Mouse (Mus musculus) neural tube, embryonic 14.5 days (tissue): Measurements from ENCODE around the gene Rassf1. TPM values are rescaled to one million over a fixed set of nuclear protein-coding genes. Genes with fewer than 3 reads are reported as not detected.

Experiments
- ATAC-seq: fragments of 200-750 bp; cut with Nextera tagmentation; 2 replicates; pipeline ENCODE4 v1.8.0; 2017; ENCODE audit warnings: low read depth, mild to moderate bottlenecking, moderate TSS enrichment, moderate library complexity
- H3K27ac ChIP-seq: fragments of 300-500 bp; sonication (generic); 2 replicates; pipeline ENCODE4 v1.5.1; 2014; ENCODE audit warnings: low read depth, mild to moderate bottlenecking, control low read depth, low read length, moderate library complexity, mixed read lengths
- H3K27me3 ChIP-seq: fragments of 300-500 bp; sonication (generic); 2 replicates; pipeline ENCODE4 v1.6.1; 2014; ENCODE audit warnings: low read length; ENCODE audit not compliant: control insufficient read depth, insufficient read depth
- H3K36me3 ChIP-seq: fragments of 300-500 bp; sonication (generic); 2 replicates; pipeline ENCODE4 v1.6.1; 2014; ENCODE audit warnings: low read length, mixed read lengths; ENCODE audit not compliant: control insufficient read depth, insufficient read depth
- H3K4me1 ChIP-seq: fragments of 300-500 bp; sonication (generic); 2 replicates; pipeline ENCODE4 v1.6.1; 2014; ENCODE audit warnings: low read length; ENCODE audit not compliant: control insufficient read depth, insufficient read depth
- H3K4me2 ChIP-seq: fragments of 300-500 bp; sonication (generic); 2 replicates; pipeline ENCODE4 v1.6.1; 2014; ENCODE audit warnings: mild to moderate bottlenecking, low read depth, low read length, control low read depth
- H3K4me3 ChIP-seq: fragments of 300-500 bp; sonication (generic); 2 replicates; pipeline ENCODE4 v1.5.1; 2014; ENCODE audit warnings: low read depth, low read length, control low read depth, mixed read lengths
- H3K9ac ChIP-seq: fragments of 300-500 bp; sonication (generic); replicated peaks from 2 replicates; pipeline ENCODE4 v1.6.1; 2014; ENCODE audit warnings: low read depth, mild to moderate bottlenecking, control low read depth, low read length, mixed read lengths
- H3K9me3 ChIP-seq: fragments of 300-500 bp; sonication (generic); 2 replicates; pipeline ENCODE4 v1.6.1; 2016; ENCODE audit warnings: low read length; ENCODE audit not compliant: control insufficient read depth
- WGBS: fragments of 180-500 bp; shearing (Covaris S2); extraction: QIAGEN DNeasy Blood & Tissue Kit; methylation state at CpG from one replicate; pipeline ENCODE4 v1.1.7; 2014; 5-methylcytosine and 5-hydroxymethylcytosine counted together
- polyA plus RNA-seq: library from polyadenylated mRNA; unstranded; fragments of >200 nt; fragmentation: Nextera tagmentation; extraction: Ambion mirVana; gene quantifications from 2 replicates; pipeline ENCODE4 v1.2.1, GENCODE M21; 2014

The Rassf1 gene
- polyA plus RNA-seq, 1 experiment from 2014 or later = 34.1 TPM

GRCm38 (mm10) chr9:107593101-107593976, 42.0 kb downstream of the Rassf1 start:
- H3K27ac ChIP-seq = no peak overlapping the region
- no peak overlapping the region for H3K4me2 ChIP-seq
- no peak overlapping the region for H3K4me3 ChIP-seq
- no peak overlapping the region for H3K9ac ChIP-seq
- H3K27me3 ChIP-seq = no peaks in the 10 kb centered on the region
- H3K9me3 ChIP-seq = no peaks in the 10 kb centered on the region
- 72% methylated on average over 11 of the region's 11 CpGs for WGBS
- peaks cover 31% of the 10 kb centered on the region for H3K36me3 ChIP-seq
- peaks cover 3% of the 10 kb centered on the region for H3K4me1 ChIP-seq
- ATAC-seq = no peak

- H3K9me3 ChIP-seq = no peaks in the 10 kb centered on the region
- no peak overlapping the region for H3K9ac ChIP-seq
- H3K4me2 ChIP-seq = no peak overlapping the region
- WGBS = 63% methylated on average over 8 of the region's 8 CpGs
- H3K4me1 ChIP-seq = no peaks in the 10 kb centered on the region
- no peak overlapping the region for H3K4me3 ChIP-seq
- no peak overlapping the region for H3K27ac ChIP-seq
- ATAC-seq = no peak
- H3K27me3 ChIP-seq = no peaks in the 10 kb centered on the region
- H3K36me3 ChIP-seq = peaks cover 31% of the 10 kb centered on the region
These were observed 43.1 kb downstream of the Rassf1 start for GRCm38 (mm10) chr9:107594281-107595062.

GRCm38 (mm10) chr9:107596619-107597569, 45.5 kb downstream of the Rassf1 start:
- no peaks in the 10 kb centered on the region for H3K9me3 ChIP-seq
- no peak overlapping the region for H3K27ac ChIP-seq
- H3K4me1 ChIP-seq = no peaks in the 10 kb centered on the region
- H3K4me3 ChIP-seq = no peak overlapping the region
- ATAC-seq = no peak
- H3K36me3 ChIP-seq = peaks cover 8% of the 10 kb centered on the region
- no peak overlapping the region for H3K4me2 ChIP-seq
- H3K27me3 ChIP-seq = no peaks in the 10 kb centered on the region
- no peak overlapping the region for H3K9ac ChIP-seq
- 92% methylated on average over 11 of the region's 11 CpGs for WGBS

GRCm38 (mm10) chr9:107598385-107598784, 47.0 kb downstream of the Rassf1 start:
- Histone ChIP-seq H3K4me2 (no peak overlapping the region), H3K4me3 (no peak overlapping the region), H3K4me1 (no peaks in the 10 kb centered on the region), H3K9ac (no peak overlapping the region), H3K36me3 (peaks cover 7% of the 10 kb centered on the region; the same call in 1 of the 2 replicates), H3K27ac (no peak overlapping the region), H3K27me3 (no peaks in the 10 kb centered on the region), H3K9me3 (no peaks in the 10 kb centered on the region)
- 77% methylated on average over 5 of the region's 5 CpGs for WGBS
- no peak for ATAC-seq

GRCm38 (mm10) chr9:107599433-107599832, 48.1 kb downstream of the Rassf1 start:
- ATAC-seq = no peak
- WGBS = 90% methylated on average over 9 of the region's 9 CpGs
- no peak overlapping the region for H3K4me3 ChIP-seq

GRCm38 (mm10) chr9:107599842-107600241, 48.5 kb downstream of the Rassf1 start:
- ATAC-seq = 0 out of 2 replicates have a peak, but pooled peaks have one; percentile 29
- Histone ChIP-seq H3K36me3 (no peaks in the 10 kb centered on the region), H3K4me1 (0 out of 2 replicates have a peak, but pooled peaks cover 7% of the 10 kb centered on the region), H3K9me3 (no peaks in the 10 kb centered on the region), H3K4me2 (no peak overlapping the region), H3K27ac (no peak overlapping the region), H3K27me3 (no peaks in the 10 kb centered on the region), H3K4me3 (no peak overlapping the region), H3K9ac (no peak overlapping the region)
- WGBS = 65% methylated on average over 14 of the region's 14 CpGs

More at GRCm38 (mm10) chr9:107599433-107599832, 48.1 kb downstream of the Rassf1 start:
- Histone ChIP-seq H3K4me1 (0 out of 2 replicates have a peak, but pooled peaks cover 3% of the 10 kb centered on the region), H3K36me3 (no peaks in the 10 kb centered on the region), H3K9ac (no peak overlapping the region), H3K9me3 (no peaks in the 10 kb centered on the region), H3K27me3 (no peaks in the 10 kb centered on the region), H3K4me2 (no peak overlapping the region), H3K27ac (no peak overlapping the region)

- Histone ChIP-seq H3K27ac (no peak overlapping the region), H3K36me3 (no peaks in the 10 kb centered on the region), H3K4me2 (no peak overlapping the region), H3K27me3 (no peaks in the 10 kb centered on the region), H3K4me1 (0 out of 2 replicates have a peak, but pooled peaks cover 8% of the 10 kb centered on the region), H3K9ac (no peak overlapping the region), H3K4me3 (no peak overlapping the region), H3K9me3 (no peaks in the 10 kb centered on the region)
- 80% methylated on average over 12 of the region's 12 CpGs for WGBS
- no peak for ATAC-seq
These were observed 49.4 kb downstream of the Rassf1 start for GRCm38 (mm10) chr9:107600745-107601144.

GRCm38 (mm10) chr9:107601275-107601674, 49.9 kb downstream of the Rassf1 start:
- H3K27me3 ChIP-seq = no peaks in the 10 kb centered on the region
- no peaks in the 10 kb centered on the region for H3K36me3 ChIP-seq
- H3K4me1 ChIP-seq = 0 out of 2 replicates have a peak, but pooled peaks cover 8% of the 10 kb centered on the region
- 82% methylated on average over 11 of the region's 11 CpGs for WGBS
- no peak for ATAC-seq
- H3K27ac ChIP-seq = no peak overlapping the region
- H3K4me3 ChIP-seq = no peak overlapping the region
- no peak overlapping the region for H3K4me2 ChIP-seq
- H3K9ac ChIP-seq = no peak overlapping the region
- H3K9me3 ChIP-seq = no peaks in the 10 kb centered on the region
